Mouse (Mus musculus): ENCODE results near the gene Cmip. TPM values are rescaled to one million over a fixed set of nuclear protein-coding genes. Genes with fewer than 3 reads are reported as not detected.

The Cmip gene
- total and polyA plus RNA-seq, 3 experiments: 17.0 to 71.8 TPM; not detected in 1

DNA sequence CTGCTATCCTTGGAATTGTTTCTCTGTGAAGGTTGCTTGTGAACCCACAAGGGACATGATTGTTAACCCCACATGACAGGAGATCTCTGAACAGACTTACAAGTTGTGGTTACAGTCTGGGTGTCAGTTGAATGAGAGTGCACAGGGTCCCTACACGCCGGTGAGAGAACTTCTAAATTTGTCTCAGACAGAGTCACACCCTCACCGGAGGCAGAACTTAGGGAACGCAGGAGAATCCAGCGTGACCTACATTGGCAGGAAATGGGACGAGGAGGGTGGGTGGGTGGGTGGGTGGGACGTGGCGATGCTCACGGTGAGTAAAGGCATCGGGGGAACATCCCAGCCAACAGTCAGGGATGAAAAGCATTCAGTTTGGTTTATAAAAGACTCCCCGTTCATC, 88.0 kb downstream of the Cmip start:
- TF ChIP-seq NRF1 (IDR thresholded peaks at IDR 0.05; ENCODE audit: insufficient read depth, low read depth, low read length, poor library complexity, severe bottlenecking) (no peak), CTCF (IDR thresholded peaks at IDR 0.05 in 2 of 3, conservative IDR thresholded peaks at IDR 0.05 in 1 of 3; ENCODE audit: control insufficient read depth in 1 of 3, insufficient read depth in 1 of 3, low read depth in 2 of 3, low read length in 3 of 3, poor library complexity in 1 of 3, severe bottlenecking in 1 of 3) (no peak), POLR2A (IDR thresholded peaks at IDR 0.05; ENCODE audit: control insufficient read depth in 1 of 2, insufficient read depth in 1 of 2, low read depth in 1 of 2, low read length in 2 of 2, poor library complexity in 1 of 2) (no peak), EP300 (IDR thresholded peaks at IDR 0.05; ENCODE audit: low read depth in 1 of 2, low read length in 2 of 2) (no peak), HCFC1 (IDR thresholded peaks at IDR 0.05; ENCODE audit: low read depth, low read length) (no peak), SMC3 (IDR thresholded peaks at IDR 0.05; ENCODE audit: low read depth, low read length) (no peak)

DNA sequence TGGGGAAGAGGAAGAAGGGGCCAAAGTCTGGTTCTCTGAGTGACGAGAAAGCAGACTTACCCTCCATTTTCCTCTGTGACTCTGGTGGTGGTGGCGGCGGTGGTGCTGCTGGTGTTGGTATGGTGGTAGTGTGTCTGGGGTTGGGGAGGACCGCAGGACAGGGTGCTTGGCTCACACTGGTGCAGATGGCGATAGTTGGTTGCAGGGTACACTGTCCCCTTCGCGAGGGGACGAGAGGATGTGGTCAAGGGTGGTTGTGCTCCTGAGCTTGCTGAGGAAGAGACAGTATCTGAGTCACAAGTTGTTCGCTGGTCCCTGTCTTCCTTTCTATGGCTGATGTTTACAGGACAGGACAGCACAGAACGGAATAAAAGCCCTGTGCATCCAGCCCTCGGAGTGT, 88.5 kb downstream of the Cmip start:
- peaks cover 0 to 18% of the 10 kb centered on the region in 2 experiments; a peak in 2 of 4 replicates for H3K36me3 ChIP-seq (ENCODE audit: control insufficient read depth in 1 of 2, insufficient read depth in 2 of 2, low read length in 2 of 2)
- H3K9me3 ChIP-seq (replicated peaks; ENCODE audit: insufficient read depth, low read length): no peaks in the 10 kb centered on the region
- H3K9ac ChIP-seq (ENCODE audit: control insufficient read depth, low read depth, low read length, poor library complexity, severe bottlenecking): no peak overlapping the region
- DNase-seq (ENCODE audit: low read depth, low spot score): no peak
- peaks cover 36% of the 10 kb centered on the region for H3K79me2 ChIP-seq (ENCODE audit: control insufficient read depth, insufficient read depth, low read length, poor library complexity)
- H3K4me3 ChIP-seq (ENCODE audit: control insufficient read depth in 1 of 2, insufficient read depth in 1 of 2, low read depth in 2 of 2, low read length in 2 of 2): no peak overlapping the region
- H3K27ac ChIP-seq (ENCODE audit: control insufficient read depth, low read depth, low read length): no peak overlapping the region
- TF ChIP-seq ZMIZ1 (IDR thresholded peaks at IDR 0.05; ENCODE audit: low read depth, low read length) (no peak), E2F4 (IDR thresholded peaks at IDR 0.05; ENCODE audit: borderline replicate concordance, low read depth, low read length) (no peak), GABPA (IDR thresholded peaks at IDR 0.05; ENCODE audit: low read depth, low read length) (no peak), TCF12 (IDR thresholded peaks at IDR 0.05; ENCODE audit: low read depth, low read length) (no peak), UBTF (IDR thresholded peaks at IDR 0.05; ENCODE audit: borderline replicate concordance, insufficient read depth, low read depth, low read length) (no peak), GATA1 (IDR thresholded peaks at IDR 0.05; ENCODE audit: low read depth, low read length) (no peak), TAL1 (IDR thresholded peaks at IDR 0.05; ENCODE audit: low read length) (no peak), MAZ (IDR thresholded peaks at IDR 0.05; ENCODE audit: low read depth, low read length) (no peak), MXI1 (IDR thresholded peaks at IDR 0.05; ENCODE audit: low read depth, low read length) (no peak), MYB (IDR thresholded peaks at IDR 0.05; ENCODE audit: low read depth, low read length) (no peak), JUND (IDR thresholded peaks at IDR 0.05; ENCODE audit: low read depth, low read length) (no peak), NELFE (IDR thresholded peaks at IDR 0.05; ENCODE audit: low read depth, low read length) (no peak), USF2 (IDR thresholded peaks at IDR 0.05; ENCODE audit: borderline replicate concordance in 1 of 2, insufficient read depth in 1 of 2, low read depth in 1 of 2, low read length in 2 of 2) (no peak), MYC (IDR thresholded peaks at IDR 0.05; ENCODE audit: low read depth, low read length) (no peak), MAX (IDR thresholded peaks at IDR 0.05; ENCODE audit: low read length) (no peak), RAD21 (IDR thresholded peaks at IDR 0.05; ENCODE audit: low read depth, low read length) (no peak)
- no peaks in the 10 kb centered on the region for H3K27me3 ChIP-seq (ENCODE audit: control insufficient read depth in 1 of 2, insufficient read depth in 2 of 2, low read length in 2 of 2)
- H3K4me1 ChIP-seq (ENCODE audit: control insufficient read depth in 1 of 2, insufficient read depth in 2 of 2, low read length in 2 of 2): peaks cover 15 to 37% of the 10 kb centered on the region in 2 experiments

More for the DNA sequence above, 88.0 kb downstream of the Cmip start:
- no peak overlapping the region for H3K27ac ChIP-seq (ENCODE audit: control insufficient read depth, low read depth, low read length)
- H3K4me3 ChIP-seq (ENCODE audit: control insufficient read depth in 1 of 2, insufficient read depth in 1 of 2, low read depth in 2 of 2, low read length in 2 of 2): no peak overlapping the region
- H3K79me2 ChIP-seq (ENCODE audit: control insufficient read depth, insufficient read depth, low read length, poor library complexity): peaks cover 36% of the 10 kb centered on the region
- DNase-seq (ENCODE audit: low read depth, low spot score): no peak
- peaks cover 15 to 38% of the 10 kb centered on the region in 2 experiments for H3K4me1 ChIP-seq (ENCODE audit: control insufficient read depth in 1 of 2, insufficient read depth in 2 of 2, low read length in 2 of 2)
- H3K27me3 ChIP-seq (ENCODE audit: control insufficient read depth in 1 of 2, insufficient read depth in 2 of 2, low read length in 2 of 2): no peaks in the 10 kb centered on the region
- H3K9ac ChIP-seq (ENCODE audit: control insufficient read depth, low read depth, low read length, poor library complexity, severe bottlenecking): no peak overlapping the region
- no peaks in the 10 kb centered on the region for H3K9me3 ChIP-seq (replicated peaks; ENCODE audit: insufficient read depth, low read length)
- H3K36me3 ChIP-seq (ENCODE audit: control insufficient read depth in 1 of 2, insufficient read depth in 2 of 2, low read length in 2 of 2): peaks cover 0 to 21% of the 10 kb centered on the region in 2 experiments; a peak in 2 of 4 replicates

All from MEL (cell line).